ENCODE assay signal across 26 mouse cellular contexts in genomic region chr3:88572835-88573234, GRCm38 (mm10). TPM values are rescaled to one million over a fixed set of nuclear protein-coding genes. Genes with fewer than 3 reads are reported as not detected.
A peak's percentile ranks its signal among the peaks of the same experiment; 100 is the strongest.
DNase-seq lines count a peak whose midpoint lies in the region; TF ChIP-seq lines count a peak whose summit lies in the region.
"Had no signal": no experiment of that assay in that cellular context is flagged by ENCODE, and none has a peak within 500 bp of the region (broad histone marks: within the 10 kb centered on the region; RNA-seq: fewer than 3 reads in every experiment).

No protein-coding gene starts in this region.

- H3K4me1 ChIP-seq in heart, embryonic 10.5 days, result no peaks in the 10 kb centered on the region
- H3K4me1 ChIP-seq in ES-E14 (ENCODE audit: control insufficient read depth in 2 of 2, insufficient read depth in 2 of 2, low read length in 2 of 2, poor library complexity in 1 of 2), result peaks cover 4 to 13% of the 10 kb centered on the region in 2 experiments
- no peaks in the 10 kb centered on the region for H3K4me1 ChIP-seq in forebrain, embryonic 10.5 days
- H3K4me1 ChIP-seq: embryonic facial prominence, embryonic 13.5 days; embryonic facial prominence, embryonic 15.5 days; forebrain, embryonic 13.5 days; forebrain, embryonic 15.5 days had no signal

- H3K36me3 ChIP-seq in heart, embryonic 10.5 days, result peaks cover 28% of the 10 kb centered on the region
- H3K36me3 ChIP-seq in ES-E14 (ENCODE audit: control insufficient read depth, insufficient read depth, low read length, poor library complexity, severe bottlenecking), result peaks cover 20% of the 10 kb centered on the region
- H3K36me3 ChIP-seq in forebrain, embryonic 10.5 days (replicated peaks), result peaks cover 32% of the 10 kb centered on the region

- H3K27me3 ChIP-seq in heart, embryonic 10.5 days (ENCODE audit: insufficient read depth, poor library complexity, severe bottlenecking), result no peaks in the 10 kb centered on the region
- H3K27me3 ChIP-seq in forebrain, embryonic 10.5 days (ENCODE audit: poor library complexity, severe bottlenecking), result no peaks in the 10 kb centered on the region
- H3K27me3 ChIP-seq: CH12.LX; embryonic facial prominence, embryonic 13.5 days; embryonic facial prominence, embryonic 15.5 days; forebrain, embryonic 13.5 days; forebrain, embryonic 15.5 days had no signal

- DNase-seq in heart, adult 11 months, result peak; percentile 74
- DNase-seq in heart, embryonic 10.5 days (ENCODE audit: low spot score), result no peak
- DNase-seq in ES-E14 (ENCODE audit: low read depth, low spot score) (peak; percentile 84), WW6 (ENCODE audit: low read depth, low spot score) (peak; percentile 79)
- DNase-seq in forebrain, embryonic 10.5 days (ENCODE audit: extremely low spot score, low spot score), result no peak
- no peak for DNase-seq in thymus, postnatal 36 days
- no peak for DNase-seq in embryo, embryonic 11 days
- DNase-seq: adrenal gland, adult 8-10 months; adrenal gland, postnatal 14 days; adrenal gland, postnatal 36 days; B cell, adult 2 months; cerebellum, adult 11-12 months; cerebellum, adult 2 months; cerebellum, adult 9-10 months; cerebellum, postnatal 10 days; cerebellum, postnatal 25 days; forebrain, postnatal 0 days had no signal

- no peak overlapping the region for H3K27ac ChIP-seq in heart, embryonic 10.5 days
- peak overlapping the region; percentile 98; the same call in 1 of the 2 replicates for H3K27ac ChIP-seq in ES-E14 (ENCODE audit: insufficient read depth, low read depth, low read length, poor library complexity, severe bottlenecking)
- H3K27ac ChIP-seq in forebrain, embryonic 10.5 days, result no peak overlapping the region
- H3K27ac ChIP-seq: embryonic facial prominence, embryonic 13.5 days; embryonic facial prominence, embryonic 15.5 days; forebrain, embryonic 13.5 days; forebrain, embryonic 15.5 days had no signal

- in situ Hi-C loops in ES-E14 (cut with MboI; ENCODE audit: low sequenced_read_pairs in 2 of 2, unreplicated experiment in 2 of 2), result no loop called here

- no peaks in the 10 kb centered on the region for H3K9me3 ChIP-seq in heart, embryonic 10.5 days
- no peaks in the 10 kb centered on the region for H3K9me3 ChIP-seq in ES-E14 (ENCODE audit: control insufficient read depth, insufficient read depth, low read depth, low read length)
- H3K9me3 ChIP-seq in forebrain, embryonic 10.5 days, result no peaks in the 10 kb centered on the region
- H3K9me3 ChIP-seq: embryonic facial prominence, embryonic 13.5 days; embryonic facial prominence, embryonic 15.5 days; forebrain, embryonic 13.5 days; forebrain, embryonic 15.5 days had no signal

- 65% methylated on average over 2 of the region's 2 CpGs for WGBS in heart, embryonic 10.5 days
- 89% methylated on average over 2 of the region's 2 CpGs for WGBS in forebrain, embryonic 10.5 days

- H3K4me3 ChIP-seq in heart, embryonic 10.5 days, result no peak overlapping the region
- H3K4me3 ChIP-seq in ES-E14 (ENCODE audit: insufficient read depth in 1 of 2, low read depth in 1 of 2, low read length in 2 of 2, poor library complexity in 1 of 2, severe bottlenecking in 1 of 2), result no peak overlapping the region
- no peak overlapping the region for H3K4me3 ChIP-seq in forebrain, embryonic 10.5 days
- H3K4me3 ChIP-seq: embryonic facial prominence, embryonic 13.5 days; embryonic facial prominence, embryonic 15.5 days; erythroblast, embryonic 14.5 days; forebrain, embryonic 13.5 days; forebrain, embryonic 15.5 days had no signal

- H3K9ac ChIP-seq in ES-E14 (ENCODE audit: insufficient read depth, low read depth, low read length, poor library complexity, severe bottlenecking), result 0 out of 2 replicates have a peak overlapping the region, but pooled peaks have one; percentile 45
- H3K9ac ChIP-seq: embryonic facial prominence, embryonic 13.5 days; embryonic facial prominence, embryonic 15.5 days; forebrain, embryonic 13.5 days; forebrain, embryonic 15.5 days; forebrain, postnatal 0 days had no signal

TF ChIP-seq in ES-E14, 5 proteins besides CTCF, POLR2A, EP300 and RAD21:
- TF ChIP-seq CHD2 (IDR thresholded peaks at IDR 0.05; ENCODE audit: low read depth, low read length), result peak; percentile 72
- no peak for TF ChIP-seq MAFK (IDR thresholded peaks at IDR 0.05; ENCODE audit: insufficient read depth, low read depth, low read length)
- TF ChIP-seq ZC3H11A (IDR thresholded peaks at IDR 0.05; ENCODE audit: borderline replicate concordance, low read depth, low read length), result no peak

RNA-seq across cellular contexts. Expression of gene Ssr2, which starts 2.8 kb away (rescaled TPM):
- polyA plus RNA-seq in heart, embryonic 10.5 days (2016; fragmentation: Nextera tagmentation; extraction: Ambion mirVana), result 184 and 207 TPM in 2 replicates
- total RNA-seq in ES-E14 (2012; rRNA removed), result 827 and 1,221 TPM in 2 replicates
- 174 and 188 TPM in 2 replicates for polyA plus RNA-seq in forebrain, embryonic 10.5 days (2016; fragmentation: Nextera tagmentation; extraction: Ambion mirVana)

RNA-seq across cellular contexts. Expression of gene Ubqln4, which starts 19.3 kb away (rescaled TPM):
- polyA plus RNA-seq in heart, embryonic 10.5 days (2016; fragmentation: Nextera tagmentation; extraction: Ambion mirVana), result 49.5 and 62.2 TPM in 2 replicates
- total RNA-seq in ES-E14 (2012; rRNA removed), result 103 and 135 TPM in 2 replicates
- 73.4 and 77.4 TPM in 2 replicates for polyA plus RNA-seq in forebrain, embryonic 10.5 days (2016; fragmentation: Nextera tagmentation; extraction: Ambion mirVana)

RNA-seq across cellular contexts. Expression of gene Lamtor2, which starts 20.0 kb away (rescaled TPM):
- polyA plus RNA-seq in heart, embryonic 10.5 days (2016; fragmentation: Nextera tagmentation; extraction: Ambion mirVana), result 154 and 190 TPM in 2 replicates
- total RNA-seq in ES-E14 (2012; rRNA removed), result 108 and 112 TPM in 2 replicates
- 172 and 174 TPM in 2 replicates for polyA plus RNA-seq in forebrain, embryonic 10.5 days (2016; fragmentation: Nextera tagmentation; extraction: Ambion mirVana)

RNA-seq across cellular contexts. Expression of gene Rab25, which starts 24.7 kb away (rescaled TPM):
- polyA plus RNA-seq in heart, embryonic 10.5 days (2016; fragmentation: Nextera tagmentation; extraction: Ambion mirVana), result 1.1 and 1.6 TPM in 2 replicates
- total RNA-seq in ES-E14 (2012; rRNA removed), result 2.1 and 4.0 TPM in 2 replicates
- polyA plus RNA-seq in forebrain, embryonic 10.5 days (2016; fragmentation: Nextera tagmentation; extraction: Ambion mirVana), result 2.8 and 4.0 TPM in 2 replicates
- total RNA-seq: adrenal gland, adult 18-20 months; adrenal gland, adult 8-10 months; adrenal gland, postnatal 14 days; adrenal gland, postnatal 36 days; forebrain, postnatal 0 days had no signal
- polyA plus RNA-seq: activated CD4-positive, CD25-positive, alpha-beta regulatory T cell, adult 4 months; CD4-positive, CD25-positive, alpha-beta regulatory T cell, adult 4 months; erythroblast, embryonic 14.5 days; forebrain, embryonic 13.5 days; forebrain, postnatal 0 days had no signal

RNA-seq across cellular contexts. Expression of gene Arhgef2, which starts 32.9 kb away (rescaled TPM):
- polyA plus RNA-seq in heart, embryonic 10.5 days (2016; fragmentation: Nextera tagmentation; extraction: Ambion mirVana), result 82.5 and 108 TPM in 2 replicates
- 50.8 and 80.0 TPM in 2 replicates for total RNA-seq in ES-E14 (2012; rRNA removed)
- polyA plus RNA-seq in forebrain, embryonic 10.5 days (2016; fragmentation: Nextera tagmentation; extraction: Ambion mirVana), result 79.3 and 92.6 TPM in 2 replicates

Comparison
In these comparisons a context has a peak if more than half of its experiments do, and no peak if none do; other contexts are left out.
1. DNase-seq: peak in heart, adult 11 months (single experiment), ES-E14 (single experiment) and WW6 (single experiment); none in heart, embryonic 10.5 days (single experiment), forebrain, embryonic 10.5 days (single experiment), thymus, postnatal 36 days (0 of 2) and embryo, embryonic 11 days (single experiment).